Mouse (Mus musculus) macrophage (primary cell): ENCODE measurements around the gene Adrb1. TPM values are rescaled to one million over a fixed set of nuclear protein-coding genes. Genes with fewer than 3 reads are reported as not detected.
"Not testable (repeated sequence)": the region's sequence is repeated elsewhere in the genome, so short reads cannot be mapped to it uniquely, and the experiment has no call there.

Experiments
- H3K27ac ChIP-seq: fragments of 350-480 bp; formaldehyde crosslinking; 2 replicates; pipeline ENCODE4 v1.9.0; 2021
- H3K36me3 ChIP-seq: fragments of 350-480 bp; formaldehyde crosslinking; 2 replicates; pipeline ENCODE4 v1.9.0; 2021; ENCODE audit errors: inconsistent target
- H3K4me3 ChIP-seq: fragments of 350-480 bp; formaldehyde crosslinking; 2 replicates; pipeline ENCODE4 v1.9.0; 2021; ENCODE audit errors: inconsistent target
- H3K79me2 ChIP-seq: fragments of 350-480 bp; formaldehyde crosslinking; 2 replicates; pipeline ENCODE4 v1.9.0; 2021; ENCODE audit errors: inconsistent target
- WGBS: methylation state at CpG from one replicate; pipeline ENCODE4 v1.1.7; 2026; ENCODE audit warnings: inconsistent platforms; ENCODE audit not compliant: missing documents; 5-methylcytosine and 5-hydroxymethylcytosine counted together
- polyA plus RNA-seq: library from polyadenylated mRNA; stranded (reverse); fragments of 250-400 nt; gene quantifications from 3 replicates; pipeline ENCODE4 v1.2.4, GENCODE M21; 2018; ENCODE audit warnings: inconsistent platforms

The Adrb1 gene
- polyA plus RNA-seq, 1 experiment from 2014 or later, result 0.19 TPM

GRCm38 (mm10) chr19:56754456-56754855, 32.5 kb downstream of the Adrb1 start:
- not testable (repeated sequence) for H3K27ac ChIP-seq, H3K36me3 ChIP-seq, H3K4me3 ChIP-seq, H3K79me2 ChIP-seq
- 88% methylated on average over 2 of the region's 2 CpGs for WGBS

DNA sequence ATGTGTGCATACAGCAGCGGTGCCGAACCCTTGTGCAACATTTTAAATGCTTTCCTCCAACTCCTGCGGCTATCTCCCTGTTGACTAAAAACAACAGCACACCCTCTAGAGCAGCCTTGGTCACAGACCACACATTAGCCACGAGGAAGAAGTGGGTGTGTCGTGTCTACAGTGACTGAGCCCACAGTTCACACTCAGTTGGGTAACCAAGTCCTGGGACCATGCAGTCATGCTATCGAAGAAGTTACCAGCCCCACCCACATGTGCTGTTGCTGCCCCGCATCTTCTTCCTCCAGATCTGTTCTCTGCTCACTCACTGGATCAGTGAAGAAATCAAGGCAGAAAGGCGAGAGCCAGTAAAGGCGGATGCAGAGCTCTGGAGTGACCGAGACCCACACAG, 34.4 kb downstream of the Adrb1 start:
- WGBS, result 52% methylated on average over 10 of the region's 10 CpGs
- Histone ChIP-seq H3K36me3 (no peaks in the 10 kb centered on the region), H3K79me2 (no peaks in the 10 kb centered on the region), H3K27ac (no peak overlapping the region), H3K4me3 (no peak overlapping the region)

GRCm38 (mm10) chr19:56758311-56758710, 36.3 kb downstream of the Adrb1 start:
- WGBS, result 100% methylated on average over 2 of the region's 2 CpGs
- Histone ChIP-seq H3K79me2 (no peaks in the 10 kb centered on the region), H3K36me3 (no peaks in the 10 kb centered on the region), H3K27ac (no peak overlapping the region), H3K4me3 (no peak overlapping the region)

DNA sequence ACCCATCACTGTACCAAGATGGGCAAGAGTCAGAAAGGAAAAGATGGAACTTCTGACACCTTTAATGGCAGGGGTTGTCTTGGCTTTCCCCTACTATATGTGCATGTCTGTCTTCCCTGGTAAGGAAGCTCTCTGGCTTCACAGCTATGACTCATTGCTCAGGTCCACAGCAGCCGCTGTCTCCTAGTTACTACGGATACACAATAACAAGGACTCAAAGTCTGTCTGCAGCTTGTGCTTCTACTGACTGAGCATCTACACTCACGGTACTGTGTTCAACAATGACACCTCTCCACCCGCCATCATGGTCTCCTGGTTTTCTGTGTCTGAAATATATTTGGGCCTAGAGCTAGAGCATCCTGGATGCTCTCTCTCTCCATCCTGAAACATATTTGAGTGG, 37.7 kb downstream of the Adrb1 start:
- Histone ChIP-seq H3K36me3 (no peaks in the 10 kb centered on the region), H3K4me3 (no peak overlapping the region), H3K27ac (no peak overlapping the region), H3K79me2 (no peaks in the 10 kb centered on the region)
- WGBS, result 81% methylated on average over 4 of the region's 4 CpGs

DNA sequence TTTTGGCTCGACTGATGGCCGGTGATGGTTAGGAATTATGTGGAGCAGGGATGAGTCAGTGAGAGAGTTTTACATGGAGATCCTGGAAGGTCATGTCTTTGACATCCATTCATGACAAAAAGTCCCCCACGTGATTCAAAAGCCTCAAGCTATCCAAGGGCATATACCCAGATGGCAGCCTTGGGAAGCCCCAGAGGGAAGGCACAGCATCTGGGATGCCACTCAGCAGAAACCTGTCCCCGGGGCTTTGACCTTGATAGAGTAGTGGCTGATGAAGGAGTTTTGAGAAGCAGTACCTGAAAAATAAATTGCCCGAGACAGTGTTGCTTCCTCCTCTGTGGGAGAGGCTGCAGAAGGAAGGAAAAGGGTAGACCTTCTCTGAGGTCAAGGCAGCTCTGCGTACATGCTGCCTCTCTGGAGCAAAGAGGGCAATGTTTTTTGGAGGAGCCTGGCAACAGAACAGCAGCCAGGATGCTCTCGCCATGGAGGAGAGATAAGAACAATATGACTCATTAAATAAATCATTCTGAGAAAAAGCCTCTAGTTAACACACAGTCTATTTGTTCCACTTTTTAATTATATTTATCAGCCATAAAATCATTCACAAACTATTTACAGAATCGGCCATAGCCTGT, 38.4 kb downstream of the Adrb1 start:
- H3K36me3 ChIP-seq, result no peaks in the 10 kb centered on the region

DNA sequence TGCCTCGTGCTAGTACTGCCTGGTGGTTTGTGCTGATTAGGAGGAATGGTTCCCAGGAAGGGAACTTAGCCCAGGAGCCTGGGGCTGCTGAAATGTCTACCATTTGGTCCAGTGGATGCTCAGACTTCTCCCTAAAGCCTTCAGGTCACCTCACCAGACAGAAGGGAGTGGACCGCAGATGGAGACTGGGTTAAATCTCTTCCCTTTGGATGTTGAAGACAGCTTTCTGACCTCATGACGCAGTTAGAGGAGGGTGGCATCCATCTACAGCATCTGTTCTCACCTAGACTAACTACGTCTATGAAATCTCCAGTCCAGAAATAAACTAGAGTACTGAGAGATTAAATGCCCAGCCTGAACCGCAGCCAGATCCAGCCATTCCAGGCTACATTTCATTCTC, 39.1 kb downstream of the Adrb1 start:
- 96% methylated on average over 5 of the region's 5 CpGs for WGBS
- no peaks in the 10 kb centered on the region for H3K79me2 ChIP-seq
- H3K4me3 ChIP-seq, result no peak overlapping the region
- no peaks in the 10 kb centered on the region for H3K36me3 ChIP-seq
- no peak overlapping the region for H3K27ac ChIP-seq

More for the DNA sequence above, 38.4 kb downstream of the Adrb1 start:
- H3K79me2 ChIP-seq, result no peaks in the 10 kb centered on the region
- no peak overlapping the region for H3K27ac ChIP-seq
- 76% methylated on average over 8 of the region's 8 CpGs for WGBS
- no peak overlapping the region for H3K4me3 ChIP-seq

DNA sequence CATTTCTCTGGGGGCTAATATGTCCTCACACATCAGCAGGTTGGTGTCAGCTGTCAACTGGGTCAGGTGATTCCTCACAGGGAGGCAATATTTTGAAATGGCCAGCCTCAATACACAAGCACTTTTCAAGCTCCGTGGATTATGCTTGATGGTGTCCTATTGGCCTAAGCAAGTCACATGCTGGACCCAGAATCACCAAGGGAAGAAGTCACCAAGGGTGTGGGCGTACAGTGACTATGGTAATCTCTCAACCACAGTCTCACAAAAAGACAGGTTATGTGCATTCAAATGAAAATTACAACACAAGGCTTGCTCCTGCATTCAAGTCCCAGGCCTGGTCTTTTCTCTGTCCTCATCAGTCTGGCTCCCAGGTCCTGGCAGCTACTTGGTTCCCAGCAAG, 39.7 kb downstream of the Adrb1 start:
- H3K4me3 ChIP-seq, result no peak overlapping the region
- 89% methylated on average over 2 of the region's 2 CpGs for WGBS
- H3K27ac ChIP-seq, result no peak overlapping the region
- no peaks in the 10 kb centered on the region for H3K36me3 ChIP-seq
- H3K79me2 ChIP-seq, result no peaks in the 10 kb centered on the region

GRCm38 (mm10) chr19:56762686-56763085, 40.7 kb downstream of the Adrb1 start:
- no peak overlapping the region for H3K4me3 ChIP-seq
- H3K27ac ChIP-seq, result no peak overlapping the region
- no peaks in the 10 kb centered on the region for H3K79me2 ChIP-seq
- no peaks in the 10 kb centered on the region for H3K36me3 ChIP-seq
- 98% methylated on average over 4 of the region's 4 CpGs for WGBS

GRCm38 (mm10) chr19:56769024-56769423, 47.0 kb downstream of the Adrb1 start:
- H3K4me3 ChIP-seq, result no peak overlapping the region
- H3K79me2 ChIP-seq, result no peaks in the 10 kb centered on the region
- no peaks in the 10 kb centered on the region for H3K36me3 ChIP-seq
- WGBS, result 92% methylated on average over 8 of the region's 9 CpGs
- H3K27ac ChIP-seq, result no peak overlapping the region

DNA sequence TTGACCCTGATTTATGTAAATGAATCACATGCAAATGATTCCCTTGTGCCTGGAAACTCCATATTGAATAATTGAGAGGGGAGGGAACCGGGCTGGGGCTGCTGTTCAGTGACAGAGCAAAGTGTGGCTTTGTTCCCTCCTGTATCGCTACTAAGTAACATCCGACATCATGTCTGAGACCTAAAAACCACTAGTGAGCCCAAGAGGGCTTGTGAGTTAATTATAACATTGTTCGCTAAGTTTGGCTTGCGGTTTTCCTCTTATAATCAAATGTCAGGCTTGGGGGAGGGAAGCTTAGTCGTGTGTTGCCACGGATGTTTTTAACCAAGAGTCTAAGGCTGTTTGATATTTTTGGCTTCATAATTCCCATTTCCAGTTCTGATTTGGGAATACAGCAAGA, 50.2 kb downstream of the Adrb1 start:
- Histone ChIP-seq H3K4me3 (no peak overlapping the region), H3K27ac (no peak overlapping the region), H3K79me2 (no peaks in the 10 kb centered on the region), H3K36me3 (no peaks in the 10 kb centered on the region)
- WGBS, result 46% methylated on average over 6 of the region's 7 CpGs

DNA sequence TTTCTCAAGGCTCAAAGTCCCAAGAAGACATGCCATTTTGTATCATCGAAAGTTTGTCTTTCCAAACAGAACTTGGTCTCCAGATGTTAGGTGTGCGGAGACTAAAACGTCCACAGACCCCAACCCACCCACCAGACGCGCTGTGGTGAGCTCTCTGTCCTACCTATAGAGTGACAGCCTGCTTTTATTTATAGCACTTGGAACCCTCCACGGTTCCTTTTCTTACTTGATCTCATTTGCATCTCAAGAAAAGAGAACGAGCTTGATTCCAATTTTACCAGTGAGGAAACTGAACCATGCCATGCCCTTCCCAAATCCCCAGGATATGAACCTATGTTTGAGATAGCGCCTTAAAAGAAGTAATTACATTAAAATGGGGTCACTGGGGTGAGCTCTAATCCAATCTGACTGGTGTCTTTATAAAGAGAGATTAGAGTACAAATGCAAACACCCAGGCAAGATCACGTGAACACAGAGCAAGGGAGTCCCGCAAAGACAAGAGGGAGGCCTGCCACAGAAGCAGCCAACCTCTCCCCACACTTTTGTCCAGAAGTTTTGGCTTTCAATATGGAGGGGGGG, 51.5 kb downstream of the Adrb1 start:
- no peak overlapping the region for H3K4me3 ChIP-seq
- peak overlapping the region; percentile 27; the same call in 1 of the 2 replicates for H3K27ac ChIP-seq
- H3K79me2 ChIP-seq, result no peaks in the 10 kb centered on the region
- 59% methylated on average over 10 of the region's 10 CpGs for WGBS
- H3K36me3 ChIP-seq, result no peaks in the 10 kb centered on the region

DNA sequence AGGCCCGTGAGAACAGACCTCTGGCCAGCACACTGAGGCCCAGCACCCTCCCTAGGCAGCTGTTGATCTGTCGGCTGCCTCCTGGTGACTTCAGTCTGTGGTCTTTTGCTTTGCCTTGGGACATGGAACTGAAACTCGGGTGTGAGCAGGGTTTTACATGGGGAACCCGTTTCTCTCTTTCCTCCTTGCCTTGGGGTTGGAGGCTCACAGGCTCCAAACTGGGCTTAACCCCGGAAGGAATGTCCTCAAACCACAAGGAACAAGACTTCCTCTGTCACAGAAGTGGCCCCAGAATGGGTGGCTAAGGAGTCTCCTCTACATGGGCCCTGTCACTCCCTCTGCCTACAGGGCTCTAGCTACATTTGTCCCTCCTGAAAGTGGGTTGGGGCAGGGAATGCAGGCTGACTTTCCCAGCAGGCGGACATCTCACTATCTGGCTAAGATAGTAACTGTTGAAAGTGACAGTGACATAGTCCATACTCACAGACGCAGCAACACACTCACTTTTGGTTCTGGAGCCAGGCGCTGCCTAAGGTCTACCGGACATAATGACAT, 52.5 kb downstream of the Adrb1 start:
- H3K79me2 ChIP-seq, result no peaks in the 10 kb centered on the region
- H3K4me3 ChIP-seq, result no peak overlapping the region
- peak overlapping the region; percentile 27 for H3K27ac ChIP-seq
- 40% methylated on average over 9 of the region's 9 CpGs for WGBS
- H3K36me3 ChIP-seq, result no peaks in the 10 kb centered on the region

GRCm38 (mm10) chr19:56774971-56775892, 53.2 kb downstream of the Adrb1 start:
- H3K4me3 ChIP-seq, result no peak overlapping the region
- WGBS, result 63% methylated on average over 24 of the region's 24 CpGs
- no peaks in the 10 kb centered on the region for H3K79me2 ChIP-seq
- no peaks in the 10 kb centered on the region for H3K36me3 ChIP-seq
- H3K27ac ChIP-seq, result peak overlapping the region; percentile 27; the same call in 1 of the 2 replicates

DNA sequence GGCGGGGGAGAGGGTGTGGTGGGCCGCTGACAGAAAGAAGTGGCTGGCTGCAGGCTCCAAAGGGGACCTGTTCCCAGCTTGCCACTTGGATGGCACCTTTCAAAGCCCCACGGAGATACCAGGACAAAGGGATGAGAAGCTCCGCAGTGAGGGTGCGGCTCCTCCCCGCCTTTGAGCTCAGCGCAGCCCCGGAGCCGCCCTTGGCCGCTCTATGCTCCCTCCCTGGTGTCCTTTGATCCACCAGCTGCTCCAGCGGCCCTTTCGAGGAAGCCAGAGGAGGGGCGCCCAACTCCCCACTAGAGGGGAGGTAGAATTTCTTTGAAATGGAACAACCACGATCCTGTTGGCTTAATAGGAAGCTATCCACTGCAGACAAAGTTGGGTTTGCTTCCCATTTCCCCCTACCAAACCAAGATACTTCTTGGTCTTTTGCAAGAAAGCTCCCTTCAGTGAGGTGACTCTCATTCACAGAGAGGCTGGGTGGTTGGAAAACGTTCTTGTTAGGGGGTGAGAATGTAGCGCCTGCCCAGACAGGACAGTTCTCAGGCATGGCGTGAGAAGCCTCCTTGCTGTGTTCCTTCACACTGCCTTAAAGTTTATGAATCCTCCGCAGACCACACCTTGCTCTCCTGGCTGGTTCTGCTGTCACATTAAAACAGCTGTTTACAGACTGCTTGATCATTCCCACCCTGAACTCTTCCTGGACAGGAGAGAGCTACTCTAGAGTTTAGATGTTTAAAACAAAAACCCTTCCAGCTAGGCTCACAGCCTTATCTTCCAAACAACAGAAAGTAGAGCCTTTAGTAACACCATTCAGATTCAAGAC, 54.1 kb downstream of the Adrb1 start:
- Histone ChIP-seq H3K79me2 (no peaks in the 10 kb centered on the region), H3K27ac (no peak overlapping the region), H3K4me3 (no peak overlapping the region), H3K36me3 (no peaks in the 10 kb centered on the region)
- 31% methylated on average over 18 of the region's 18 CpGs for WGBS
